Mouse (Mus musculus) heart, embryonic 16.5 days (tissue): ENCODE measurements at regions not wholly inside any gene's neighbourhood (a gene's known extent, or its start where the extent isn't known, plus 50 kb on each side); places are given as distances from the start of the nearest gene placed in this dataset.

Experiments used
- ATAC-seq: fragments of 200-750 bp; cut with Nextera tagmentation; replicated peaks from 2 replicates; pipeline ENCODE4 v1.8.0; 2017; ENCODE audit warnings: moderate number of reproducible peaks; ENCODE audit not compliant: insufficient read depth, low FRiP score; ENCODE audit errors: extremely low read depth
- H3K27ac ChIP-seq: fragments of 300-500 bp; sonication (generic); 2 replicates; pipeline ENCODE4 v1.5.1; 2014; ENCODE audit warnings: mild to moderate bottlenecking, low read length, control low read depth, moderate library complexity
- H3K27me3 ChIP-seq: fragments of 300-500 bp; sonication (generic); 2 replicates; pipeline ENCODE4 v1.6.1; 2014; ENCODE audit warnings: low read length, mixed read lengths; ENCODE audit not compliant: control insufficient read depth, insufficient read depth
- H3K36me3 ChIP-seq: fragments of 300-500 bp; sonication (generic); 2 replicates; pipeline ENCODE4 v1.6.1; 2014; ENCODE audit not compliant: control insufficient read depth, insufficient read depth
- H3K4me1 ChIP-seq: fragments of 300-500 bp; sonication (generic); 2 replicates; pipeline ENCODE4 v1.6.1; 2014; ENCODE audit warnings: low read length, mixed read lengths; ENCODE audit not compliant: control insufficient read depth, insufficient read depth
- H3K4me2 ChIP-seq: fragments of 300-500 bp; sonication (generic); 2 replicates; pipeline ENCODE4 v1.6.1; 2014; ENCODE audit warnings: low read depth, mild to moderate bottlenecking, control low read depth, low read length
- H3K4me3 ChIP-seq: fragments of 300-500 bp; sonication (generic); 2 replicates; pipeline ENCODE4 v1.5.1; 2014; ENCODE audit warnings: mild to moderate bottlenecking, control low read depth, low read length
- H3K9ac ChIP-seq: fragments of 300-500 bp; sonication (generic); 2 replicates; pipeline ENCODE4 v1.6.1; 2014; ENCODE audit warnings: low read length, control low read depth
- H3K9me3 ChIP-seq: fragments of 300-500 bp; sonication (generic); replicated peaks from 2 replicates; pipeline ENCODE4 v1.6.1; 2016; ENCODE audit warnings: low read length; ENCODE audit not compliant: control insufficient read depth
- WGBS: fragments of 180-500 bp; shearing (Covaris S2); extraction: QIAGEN DNeasy Blood & Tissue Kit; methylation state at CpG from one replicate; pipeline ENCODE4 v1.1.7; 2014; 5-methylcytosine and 5-hydroxymethylcytosine counted together

DNA sequence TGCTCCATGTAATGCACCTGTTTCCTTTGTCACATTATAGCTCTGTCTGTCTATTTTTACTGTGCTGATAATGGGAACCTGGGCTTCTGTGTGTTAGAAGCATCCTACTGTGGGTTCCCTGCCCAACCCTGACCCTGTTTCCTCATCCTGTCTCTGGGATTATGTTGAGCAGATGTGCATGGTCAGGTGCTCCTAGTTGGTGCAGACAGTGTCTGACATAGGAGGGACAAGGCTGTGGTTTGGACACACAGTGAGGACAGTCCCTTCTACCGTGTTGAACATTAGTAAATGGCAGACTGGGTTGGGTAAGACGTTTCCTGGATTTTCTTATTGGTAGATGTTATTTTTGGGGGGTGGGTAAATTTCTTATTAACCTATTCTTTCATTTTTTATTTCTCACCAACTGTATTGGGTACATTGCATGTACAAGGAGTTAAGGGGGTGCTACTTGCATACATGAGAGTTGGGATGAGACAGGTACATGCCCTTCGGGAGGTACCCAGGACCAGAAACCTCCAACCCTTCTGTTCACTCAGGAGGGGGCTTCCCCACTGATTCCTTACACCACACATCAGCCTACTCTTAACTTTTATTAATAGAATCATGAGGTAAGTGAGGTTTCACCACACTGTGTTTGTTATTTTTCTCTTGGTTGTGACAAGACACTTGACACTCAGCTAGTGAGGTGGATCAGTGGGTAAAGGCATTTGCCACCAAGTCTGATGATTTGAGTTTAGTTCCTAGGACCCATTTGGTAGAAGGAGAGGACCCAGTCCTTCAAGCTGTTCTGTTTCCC is 97.1 kb downstream of the Tpra1 start:
- peaks cover 3% of the 10 kb centered on the region; the same call in 1 of the 2 replicates for H3K4me1 ChIP-seq
- WGBS, result 80% methylated on average over 3 of the region's 3 CpGs
- no peak overlapping the region for H3K4me2 ChIP-seq
- H3K27ac ChIP-seq, result no peak overlapping the region
- no peaks in the 10 kb centered on the region for H3K36me3 ChIP-seq
- no peaks in the 10 kb centered on the region for H3K9me3 ChIP-seq
- H3K4me3 ChIP-seq, result no peak overlapping the region
- no peak overlapping the region for H3K9ac ChIP-seq
- no peak for ATAC-seq
- no peaks in the 10 kb centered on the region for H3K27me3 ChIP-seq

DNA sequence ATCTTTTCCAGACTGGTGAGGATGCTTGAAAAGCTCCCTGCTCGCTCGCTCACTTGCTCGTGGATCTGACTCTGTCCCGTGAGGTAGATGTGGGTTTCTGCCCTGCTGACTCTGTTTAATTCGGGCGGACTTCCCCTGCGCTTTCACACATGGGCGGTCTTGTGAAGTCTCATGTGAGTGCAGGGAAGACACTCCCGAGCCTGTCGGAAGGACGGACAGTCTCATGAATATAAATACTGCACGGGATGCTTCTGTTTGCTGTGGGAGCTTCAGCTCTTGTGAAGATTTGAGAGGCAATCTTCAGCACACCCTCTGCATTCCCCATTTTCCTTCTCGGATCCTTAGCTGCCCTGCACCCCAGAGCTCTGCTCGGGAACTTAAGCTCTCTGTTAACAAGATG is 98.3 kb downstream of the Tpra1 start:
- no peak for ATAC-seq
- H3K9me3 ChIP-seq, result no peaks in the 10 kb centered on the region
- H3K27ac ChIP-seq, result no peak overlapping the region
- H3K4me1 ChIP-seq, result peaks cover 3% of the 10 kb centered on the region; the same call in 1 of the 2 replicates
- H3K4me3 ChIP-seq, result no peak overlapping the region
- H3K36me3 ChIP-seq, result no peaks in the 10 kb centered on the region
- no peak overlapping the region for H3K4me2 ChIP-seq
- H3K9ac ChIP-seq, result no peak overlapping the region
- WGBS, result 41% methylated on average over 14 of the region's 14 CpGs
- no peaks in the 10 kb centered on the region for H3K27me3 ChIP-seq

DNA sequence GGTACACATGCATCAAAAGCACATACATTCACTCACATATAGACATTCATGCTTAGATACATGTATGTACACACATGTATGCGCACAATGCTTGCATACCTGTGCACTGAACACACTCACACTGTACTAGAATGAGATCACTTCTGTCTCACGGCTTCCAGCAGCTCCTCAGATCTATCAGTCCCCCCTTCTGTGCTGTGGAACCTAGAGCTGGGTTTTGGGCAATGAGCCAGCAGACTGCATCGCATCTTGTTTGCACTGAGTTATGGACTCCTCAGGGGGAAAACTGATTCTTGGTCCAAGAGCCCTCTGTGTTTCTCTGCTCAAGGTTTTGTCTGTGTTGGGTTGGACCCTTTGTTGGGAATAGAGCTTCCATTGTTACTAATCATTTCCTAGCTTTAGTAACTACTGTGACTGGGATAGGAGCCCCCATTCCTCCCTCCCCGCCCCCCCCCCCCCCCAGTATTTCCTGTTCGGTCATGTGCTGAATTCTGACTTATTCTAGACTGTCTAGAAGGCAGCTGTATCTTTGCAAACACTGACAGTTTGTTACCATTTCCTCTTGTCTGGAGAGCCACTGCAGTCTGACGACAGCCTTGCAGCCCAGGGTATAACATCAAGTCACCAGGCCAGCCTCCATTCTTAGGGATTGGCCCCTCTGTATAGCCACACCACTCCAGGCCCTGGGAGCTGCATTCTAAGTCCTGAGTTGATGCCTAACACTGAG is 101.3 kb downstream of the Tpra1 start:
- WGBS, result 34% methylated on average over 6 of the region's 6 CpGs
- Histone ChIP-seq H3K27me3 (no peaks in the 10 kb centered on the region), H3K4me2 (no peak overlapping the region), H3K4me3 (no peak overlapping the region), H3K9me3 (no peaks in the 10 kb centered on the region), H3K36me3 (no peaks in the 10 kb centered on the region), H3K4me1 (peaks cover 3% of the 10 kb centered on the region; the same call in 1 of the 2 replicates), H3K27ac (0 out of 2 replicates have a peak overlapping the region, but pooled peaks have one; percentile 9), H3K9ac (no peak overlapping the region)
- ATAC-seq, result peak; percentile 72

DNA sequence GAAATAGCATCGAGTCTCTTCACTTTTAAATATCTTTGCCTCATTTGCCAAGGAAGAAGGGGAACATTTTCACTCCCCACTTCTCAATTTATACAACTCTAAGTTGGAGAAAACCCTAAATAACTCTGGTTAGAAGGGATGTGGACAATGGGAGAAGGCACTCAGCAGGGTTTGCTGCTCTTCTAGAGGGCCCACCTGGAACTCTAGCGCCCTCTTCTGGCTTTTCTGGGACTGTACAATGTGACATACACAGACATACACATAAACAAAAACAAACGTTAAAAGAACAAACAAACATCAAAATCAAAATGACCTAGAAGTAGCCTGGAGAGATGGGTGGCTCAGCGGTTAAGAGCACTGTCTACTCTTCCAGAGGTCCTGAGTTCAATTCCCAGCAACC is 103.0 kb downstream of the Tpra1 start:
- no peak overlapping the region for H3K4me2 ChIP-seq
- H3K27me3 ChIP-seq, result no peaks in the 10 kb centered on the region
- no peak overlapping the region for H3K4me3 ChIP-seq
- H3K9me3 ChIP-seq, result no peaks in the 10 kb centered on the region
- H3K36me3 ChIP-seq, result no peaks in the 10 kb centered on the region
- 42% methylated on average over 4 of the region's 4 CpGs for WGBS
- ATAC-seq, result no peak
- H3K9ac ChIP-seq, result no peak overlapping the region
- H3K27ac ChIP-seq, result no peak overlapping the region
- peaks cover 6% of the 10 kb centered on the region for H3K4me1 ChIP-seq

DNA sequence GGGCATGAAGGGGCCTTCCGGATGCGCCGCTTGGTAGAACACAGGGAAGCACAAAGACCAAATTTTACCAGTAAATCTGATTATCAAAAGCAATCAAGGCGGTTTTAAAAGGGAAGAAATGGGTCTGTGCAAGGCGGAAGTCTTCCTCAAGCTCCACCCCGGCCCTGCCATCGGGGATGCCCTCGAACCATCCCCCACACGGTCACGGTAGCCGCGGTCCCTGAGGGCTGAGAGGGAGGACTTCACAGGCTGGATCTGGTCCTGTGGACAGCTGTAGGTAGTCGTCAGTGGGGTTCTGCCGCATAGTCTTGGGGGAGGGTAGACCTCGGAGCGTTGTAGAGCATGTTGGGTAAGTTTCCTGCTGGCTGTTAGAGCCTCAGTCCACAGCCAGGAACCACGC is 104.9 kb downstream of the Tpra1 start:
- Histone ChIP-seq H3K36me3 (no peaks in the 10 kb centered on the region), H3K9ac (no peak overlapping the region), H3K27ac (no peak overlapping the region), H3K4me3 (no peak overlapping the region), H3K9me3 (no peaks in the 10 kb centered on the region), H3K4me2 (no peak overlapping the region), H3K4me1 (peaks cover 6% of the 10 kb centered on the region), H3K27me3 (no peaks in the 10 kb centered on the region)
- no peak for ATAC-seq
- 42% methylated on average over 17 of the region's 17 CpGs for WGBS

DNA sequence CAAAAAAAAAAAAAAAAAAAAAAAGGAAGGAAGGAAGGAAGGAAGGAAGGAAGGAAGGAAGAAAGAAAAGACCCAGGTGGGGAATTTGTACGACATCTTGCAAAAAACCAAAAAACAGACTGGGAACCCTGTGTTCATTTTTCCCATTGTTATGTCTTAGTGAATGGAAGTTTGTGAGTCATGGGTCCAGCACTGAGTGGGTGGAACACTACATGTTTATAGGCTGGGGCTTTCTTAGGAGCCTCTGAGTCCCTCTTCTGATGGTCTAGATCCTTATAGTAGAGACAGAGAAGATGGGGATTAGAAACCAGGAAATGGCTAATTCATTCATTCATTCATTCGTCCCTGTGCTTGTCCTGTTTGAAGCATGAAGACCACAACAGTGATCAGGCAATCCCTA is 105.5 kb downstream of the Tpra1 start:
- Histone ChIP-seq H3K36me3 (no peaks in the 10 kb centered on the region), H3K4me3 (no peak overlapping the region), H3K27me3 (no peaks in the 10 kb centered on the region), H3K9me3 (no peaks in the 10 kb centered on the region), H3K27ac (no peak overlapping the region), H3K9ac (no peak overlapping the region), H3K4me2 (no peak overlapping the region), H3K4me1 (peaks cover 6% of the 10 kb centered on the region)
- 68% methylated on average over 2 of the region's 2 CpGs for whole genome bisulfite sequencing
- ATAC-seq, result no peak

DNA sequence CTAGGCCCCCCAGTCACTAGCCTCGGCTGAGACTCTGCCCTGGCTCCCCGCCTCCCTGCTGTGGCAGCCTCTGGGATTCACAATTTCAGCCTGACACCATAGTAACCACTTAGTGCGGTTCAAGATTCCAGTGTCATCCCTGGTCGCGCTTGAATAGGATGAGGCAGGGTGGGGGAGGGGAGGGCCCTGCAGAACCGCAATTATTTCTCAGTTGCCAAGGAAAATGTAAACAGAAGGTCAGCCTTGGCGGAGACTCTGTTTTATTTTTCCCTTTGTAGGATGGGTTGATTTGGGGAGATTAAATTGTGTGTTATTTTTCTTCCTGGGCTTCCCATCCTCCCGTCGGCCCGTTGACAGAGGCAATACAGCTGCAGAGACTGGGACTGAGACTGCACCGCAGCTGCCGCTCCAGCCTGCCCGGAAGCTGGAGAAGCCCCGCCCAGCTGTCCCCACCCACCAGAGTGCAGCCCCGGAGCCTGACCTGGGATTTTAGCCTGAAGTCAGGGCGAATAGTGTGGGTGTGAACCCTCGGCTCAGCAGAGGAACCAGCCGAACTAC is 106.6 kb downstream of the Tpra1 start:
- peaks cover 3% of the 10 kb centered on the region; the same call in 1 of the 2 replicates for H3K4me1 ChIP-seq
- H3K4me3 ChIP-seq, result peak overlapping the region; percentile 36
- H3K27ac ChIP-seq, result 0 out of 2 replicates have a peak overlapping the region, but pooled peaks have one; percentile 11
- peak overlapping the region; percentile 56 for H3K4me2 ChIP-seq
- no peaks in the 10 kb centered on the region for H3K27me3 ChIP-seq
- no peaks in the 10 kb centered on the region for H3K36me3 ChIP-seq
- peak; percentile 78 for ATAC-seq
- 4% methylated on average over 18 of the region's 18 CpGs for WGBS
- H3K9me3 ChIP-seq, result no peaks in the 10 kb centered on the region
- H3K9ac ChIP-seq, result no peak overlapping the region; the same call in 1 of the 2 replicates

DNA sequence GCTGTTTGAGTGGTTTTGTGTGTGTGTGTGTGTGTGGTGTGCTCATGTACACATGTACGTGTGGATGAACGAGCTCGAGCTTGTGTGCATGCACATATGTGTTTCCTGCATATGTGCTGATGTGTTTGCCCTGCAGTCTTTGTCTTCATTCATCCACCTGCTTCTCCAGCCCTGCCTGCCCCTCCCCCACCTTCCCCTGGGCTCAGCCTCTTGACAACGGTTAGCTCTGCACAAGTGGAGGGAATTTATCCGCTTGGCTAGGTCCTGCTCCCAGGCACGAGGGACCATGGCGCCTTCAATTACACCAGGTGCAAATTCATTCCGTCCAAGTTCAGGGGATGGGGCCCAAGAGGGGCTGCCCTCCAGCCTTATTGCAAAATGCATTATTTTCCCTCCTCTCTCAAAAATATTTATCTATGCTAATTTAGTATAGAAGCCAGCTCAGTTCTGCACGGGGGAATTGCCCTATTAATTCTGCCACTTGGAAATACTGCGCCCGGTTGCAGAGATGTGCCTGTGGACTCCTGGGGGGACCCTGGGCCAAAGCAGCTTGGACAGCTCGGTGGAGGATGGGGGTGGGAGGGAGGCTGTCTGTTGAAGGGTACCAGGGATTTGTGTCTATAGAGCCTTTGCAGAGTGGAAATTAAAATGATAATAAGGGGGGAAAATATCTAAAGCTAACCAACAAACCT is 111.1 kb downstream of the Tpra1 start:
- peaks cover 3% of the 10 kb centered on the region; the same call in 1 of the 2 replicates for H3K4me1 ChIP-seq
- no peak for ATAC-seq
- no peak overlapping the region for H3K27ac ChIP-seq
- H3K36me3 ChIP-seq, result no peaks in the 10 kb centered on the region
- H3K4me3 ChIP-seq, result no peak overlapping the region
- no peaks in the 10 kb centered on the region for H3K9me3 ChIP-seq
- no peak overlapping the region for H3K4me2 ChIP-seq
- WGBS, result 50% methylated on average over 12 of the region's 12 CpGs
- H3K9ac ChIP-seq, result no peak overlapping the region
- no peaks in the 10 kb centered on the region for H3K27me3 ChIP-seq
